ENCODE assay signal across 15 mouse cellular contexts in the genomic region with DNA sequence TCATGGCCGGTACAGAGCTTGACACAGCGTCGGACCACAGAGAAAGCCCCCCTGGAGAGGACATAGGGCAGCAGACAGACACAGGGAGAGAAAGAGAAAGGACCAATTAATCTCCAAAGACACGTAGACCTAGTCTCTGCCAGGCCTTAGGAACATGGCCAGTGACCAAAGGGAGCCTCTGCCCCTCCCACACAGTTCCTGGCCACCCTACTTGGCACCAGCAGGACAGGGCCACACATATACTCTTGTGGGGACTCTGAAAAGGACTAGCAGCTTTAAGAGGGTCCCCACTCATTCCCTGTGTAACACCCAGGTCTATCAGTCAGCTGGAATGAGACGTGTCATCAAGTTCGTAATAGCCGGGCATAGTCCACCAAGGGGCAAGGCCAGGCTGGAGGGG. TPM values are rescaled to one million over a fixed set of nuclear protein-coding genes. Genes with fewer than 3 reads are reported as not detected.
DNase-seq lines count a peak whose midpoint lies in the region; TF ChIP-seq lines count a peak whose summit lies in the region.
"Had no signal": no experiment of that assay in that cellular context is flagged by ENCODE, and none has a peak within 500 bp of the region (broad histone marks: within the 10 kb centered on the region; RNA-seq: fewer than 3 reads in every experiment).

No protein-coding gene starts in this region.

- no peak for TF ChIP-seq CTCF in kidney, adult 2 months (conservative IDR thresholded peaks at IDR 0.05; ENCODE audit: insufficient read depth, insufficient read length, low read depth, low read length)

- no peak for TF ChIP-seq POLR2A in kidney, adult 2 months (IDR thresholded peaks at IDR 0.05; ENCODE audit: low read depth, low read length)

- H3K4me1 ChIP-seq in kidney, adult 2 months (ENCODE audit: control insufficient read depth, insufficient read depth, low read length): no peaks in the 10 kb centered on the region

- 68% methylated on average over 7 of the region's 7 CpGs for WGBS in kidney, adult 2 months

- intact Hi-C loops in heart, postnatal 36 days (cut with DNase I): no loop called here

- peak; percentile 60 to 67 for DNase-seq in cerebellum, adult 18-20 months
- no peak for DNase-seq in cerebellum, adult 8-10 months
- DNase-seq in kidney, adult 11 months: peak; percentile 19
- DNase-seq in kidney, adult 2 months: no peak
- peak; percentile 32 for DNase-seq in adipocyte (ENCODE audit: low spot score)
- peak; percentile 79 for DNase-seq in cerebellum, adult 9-11 months
- no peak for DNase-seq in heart, postnatal 36 days
- no peak for DNase-seq in T-cell, adult 2 months (ENCODE audit: low spot score)
- DNase-seq: kidney, postnatal 4 days; midbrain, embryonic 14.5 days had no signal

- no peaks in the 10 kb centered on the region for H3K27me3 ChIP-seq in kidney, adult 2 months (replicated peaks; ENCODE audit: control insufficient read depth, insufficient read depth, low read length)
- H3K27me3 ChIP-seq: embryonic facial prominence, embryonic 15.5 days; heart, embryonic 13.5 days; kidney, embryonic 15.5 days; neural tube, embryonic 15.5 days had no signal

- H3K36me3 ChIP-seq in kidney, adult 2 months (ENCODE audit: control insufficient read depth, insufficient read depth, low read length): no peaks in the 10 kb centered on the region
- H3K36me3 ChIP-seq: embryonic facial prominence, embryonic 15.5 days; heart, embryonic 13.5 days; kidney, embryonic 15.5 days had no signal

- H3K4me3 ChIP-seq in kidney, adult 2 months (ENCODE audit: insufficient read depth, low read depth, low read length): no peak overlapping the region
- H3K4me3 ChIP-seq: embryonic facial prominence, embryonic 15.5 days; heart, embryonic 13.5 days; kidney, embryonic 15.5 days; neural tube, embryonic 15.5 days had no signal

- H3K27ac ChIP-seq in kidney, adult 2 months (ENCODE audit: insufficient read depth, low read depth, low read length): no peak overlapping the region
- H3K27ac ChIP-seq: embryonic facial prominence, embryonic 15.5 days; heart, embryonic 13.5 days; kidney, embryonic 15.5 days; neural tube, embryonic 15.5 days; stomach, postnatal 0 days had no signal

RNA-seq across cellular contexts. Expression of a gene that starts 37.3 kb away (rescaled TPM):
- 5.1 and 6.2 TPM in 2 replicates for polyA plus RNA-seq in kidney, adult 2 months (2012; rRNA removed)
- 1 to 10 TPM; 6.0 to 8.1 TPM for total RNA-seq in heart, postnatal 36 days (2021)

Comparison
In these comparisons a context has a peak if more than half of its experiments do, and no peak if none do; other contexts are left out.
1. DNase-seq: peak in cerebellum, adult 18-20 months (2 of 2), kidney, adult 11 months (single experiment), adipocyte (single experiment) and cerebellum, adult 9-11 months (single experiment); none in cerebellum, adult 8-10 months (single experiment), kidney, adult 2 months (single experiment), heart, postnatal 36 days (0 of 2) and T-cell, adult 2 months (single experiment).